Mouse (Mus musculus) kidney, postnatal 0 days (tissue): ENCODE data around the gene Dock4. TPM values are rescaled to one million over a fixed set of nuclear protein-coding genes. Genes with fewer than 3 reads are reported as not detected.

Source experiments
- ATAC-seq: fragments of 200-750 bp; cut with Nextera tagmentation; replicated peaks from 2 replicates; pipeline ENCODE4 v1.8.0; 2017; ENCODE audit warnings: low read depth, moderate number of reproducible peaks, moderate TSS enrichment, moderate library complexity; ENCODE audit not compliant: low FRiP score
- DNase-seq: peaks from one replicate; pipeline ENCODE4 v3.0.0-alpha.2; 2016; ENCODE audit warnings: low spot score
- H3K27ac ChIP-seq: fragments of 300-500 bp; sonication (generic); 2 replicates; pipeline ENCODE4 v1.5.1; 2014; ENCODE audit warnings: mild to moderate bottlenecking
- H3K27me3 ChIP-seq: fragments of 300-500 bp; sonication (generic); 2 replicates; pipeline ENCODE4 v1.6.1; 2014; ENCODE audit warnings: low read length, mixed read lengths; ENCODE audit not compliant: insufficient read depth
- H3K36me3 ChIP-seq: fragments of 300-500 bp; sonication (generic); 2 replicates; pipeline ENCODE4 v1.6.1; 2014; ENCODE audit warnings: low read length, mixed read lengths; ENCODE audit not compliant: insufficient read depth
- H3K4me1 ChIP-seq: fragments of 300-500 bp; sonication (generic); replicated peaks from 2 replicates; pipeline ENCODE4 v1.6.1; 2014; ENCODE audit warnings: antibody characterized with exemption, low read length, mixed read lengths; ENCODE audit not compliant: insufficient read depth
- H3K4me2 ChIP-seq: fragments of 300-500 bp; sonication (generic); 2 replicates; pipeline ENCODE4 v1.6.1; 2014; ENCODE audit warnings: mild to moderate bottlenecking, low read length, moderate library complexity, mixed read lengths
- H3K4me3 ChIP-seq: fragments of 300-500 bp; sonication (generic); replicated peaks from 2 replicates; pipeline ENCODE4 v1.5.1; 2014; ENCODE audit warnings: low read depth, low read length
- H3K9ac ChIP-seq: fragments of 300-500 bp; sonication (generic); 2 replicates; pipeline ENCODE4 v1.6.1; 2014; ENCODE audit warnings: low read depth, low read length
- H3K9me3 ChIP-seq: fragments of 300-500 bp; sonication (generic); replicated peaks from 2 replicates; pipeline ENCODE4 v1.6.1; 2016; ENCODE audit warnings: low read length, inconsistent platforms, mixed read lengths
- CTCF ChIP-seq: IDR thresholded peaks from 2 replicates; pipeline ENCODE4 v1.5.1; 2016; ENCODE audit warnings: antibody characterized with exemption, low read depth, mild to moderate bottlenecking, moderate library complexity
- WGBS: fragments of 180-500 bp; shearing (Covaris S2); extraction: QIAGEN DNeasy Blood & Tissue Kit; methylation state at CpG from one replicate; pipeline ENCODE4 v1.1.7; 2014; 5-methylcytosine and 5-hydroxymethylcytosine counted together
- polyA plus RNA-seq: library from polyadenylated mRNA; unstranded; fragments of >200 nt; fragmentation: Nextera tagmentation; extraction: Ambion mirVana; gene quantifications from 2 replicates; pipeline ENCODE4 v1.2.1, GENCODE M21; 2015

Gene Dock4
- polyA plus RNA-seq, 1 experiment from 2014 or later = 7.0 TPM

GRCm38 (mm10) chr12:40828025-40828424, 382.3 kb downstream of the Dock4 start:
- no peaks in the 10 kb centered on the region for H3K4me1 ChIP-seq
- no peaks in the 10 kb centered on the region for H3K27me3 ChIP-seq
- no peaks in the 10 kb centered on the region for H3K9me3 ChIP-seq
- no peak for ATAC-seq
- H3K9ac ChIP-seq = no peak overlapping the region
- H3K36me3 ChIP-seq = no peaks in the 10 kb centered on the region
- DNase-seq = no peak
- TF ChIP-seq CTCF = no peak
- H3K4me3 ChIP-seq = no peak overlapping the region
- H3K27ac ChIP-seq = no peak overlapping the region
- H3K4me2 ChIP-seq = no peak overlapping the region

DNA sequence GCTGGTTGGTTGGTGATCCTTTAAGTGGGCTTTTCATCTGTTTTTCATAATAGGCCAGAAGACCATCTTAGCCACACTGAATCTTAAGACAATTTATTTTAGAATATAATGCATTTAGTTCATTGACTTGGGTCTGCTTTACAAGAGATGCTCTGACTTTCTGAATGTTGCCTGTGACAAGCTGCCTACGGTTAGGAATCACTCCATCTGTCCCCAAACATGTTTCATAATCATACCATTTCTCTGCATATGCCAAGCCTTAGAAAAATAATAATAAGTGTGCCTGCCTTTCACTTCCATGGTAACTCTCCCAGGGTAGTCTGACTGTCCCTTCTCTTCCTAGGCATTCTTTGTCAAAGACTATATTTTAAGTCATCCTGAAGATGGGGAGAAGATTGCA, 383.5 kb downstream of the Dock4 start:
- H3K4me2 ChIP-seq = no peak overlapping the region
- TF ChIP-seq CTCF = no peak
- ATAC-seq (no peak), DNase-seq (no peak)
- H3K36me3 ChIP-seq = peaks cover 2% of the 10 kb centered on the region; the same call in 1 of the 2 replicates
- no peak overlapping the region for H3K27ac ChIP-seq
- no peaks in the 10 kb centered on the region for H3K27me3 ChIP-seq
- no peak overlapping the region for H3K4me3 ChIP-seq
- WGBS = 90% methylated on average over 1 of the region's 1 CpGs
- H3K9me3 ChIP-seq = no peaks in the 10 kb centered on the region
- no peak overlapping the region for H3K9ac ChIP-seq
- H3K4me1 ChIP-seq = no peaks in the 10 kb centered on the region

DNA sequence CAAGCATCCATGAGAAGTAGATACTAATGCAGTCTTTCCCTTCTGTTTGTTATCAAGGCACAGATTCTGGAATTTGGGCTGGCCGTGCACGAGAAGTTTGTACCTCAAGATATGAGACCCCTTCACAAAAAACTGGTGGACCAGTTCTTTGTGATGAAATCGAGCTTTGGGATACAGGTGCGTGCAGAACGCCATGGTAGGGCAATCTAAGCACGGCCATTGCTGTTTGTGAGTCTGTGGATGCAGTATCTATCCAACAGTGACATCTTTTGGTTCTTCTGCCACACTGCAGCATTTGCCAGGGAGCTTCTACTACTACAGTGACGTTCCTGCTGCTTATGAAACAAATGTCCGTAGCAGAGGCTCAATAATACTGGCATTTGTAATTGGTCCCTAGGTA, 386.4 kb downstream of the Dock4 start:
- peak; percentile 72 for TF ChIP-seq CTCF
- ATAC-seq (no peak), DNase-seq (peak; percentile 49)
- Histone ChIP-seq H3K9me3 (no peaks in the 10 kb centered on the region), H3K4me2 (no peak overlapping the region), H3K4me3 (no peak overlapping the region), H3K9ac (no peak overlapping the region), H3K27me3 (no peaks in the 10 kb centered on the region), H3K36me3 (peaks cover 6% of the 10 kb centered on the region; the same call in 1 of the 2 replicates), H3K27ac (no peak overlapping the region), H3K4me1 (no peaks in the 10 kb centered on the region)
- WGBS = 84% methylated on average over 8 of the region's 8 CpGs

- Histone ChIP-seq H3K27me3 (no peaks in the 10 kb centered on the region), H3K9me3 (no peaks in the 10 kb centered on the region), H3K4me2 (no peak overlapping the region), H3K9ac (no peak overlapping the region), H3K4me1 (0 out of 2 replicates have a peak, but pooled peaks cover 2% of the 10 kb centered on the region), H3K4me3 (no peak overlapping the region), H3K27ac (no peak overlapping the region), H3K36me3 (peaks cover 6% of the 10 kb centered on the region; the same call in 1 of the 2 replicates)
- TF ChIP-seq CTCF = no peak
- DNase-seq = no peak
- 80% methylated on average over 6 of the region's 6 CpGs for WGBS
- no peak for ATAC-seq
Measured at GRCm38 (mm10) chr12:40836924-40837323, 391.2 kb downstream of the Dock4 start.

DNA sequence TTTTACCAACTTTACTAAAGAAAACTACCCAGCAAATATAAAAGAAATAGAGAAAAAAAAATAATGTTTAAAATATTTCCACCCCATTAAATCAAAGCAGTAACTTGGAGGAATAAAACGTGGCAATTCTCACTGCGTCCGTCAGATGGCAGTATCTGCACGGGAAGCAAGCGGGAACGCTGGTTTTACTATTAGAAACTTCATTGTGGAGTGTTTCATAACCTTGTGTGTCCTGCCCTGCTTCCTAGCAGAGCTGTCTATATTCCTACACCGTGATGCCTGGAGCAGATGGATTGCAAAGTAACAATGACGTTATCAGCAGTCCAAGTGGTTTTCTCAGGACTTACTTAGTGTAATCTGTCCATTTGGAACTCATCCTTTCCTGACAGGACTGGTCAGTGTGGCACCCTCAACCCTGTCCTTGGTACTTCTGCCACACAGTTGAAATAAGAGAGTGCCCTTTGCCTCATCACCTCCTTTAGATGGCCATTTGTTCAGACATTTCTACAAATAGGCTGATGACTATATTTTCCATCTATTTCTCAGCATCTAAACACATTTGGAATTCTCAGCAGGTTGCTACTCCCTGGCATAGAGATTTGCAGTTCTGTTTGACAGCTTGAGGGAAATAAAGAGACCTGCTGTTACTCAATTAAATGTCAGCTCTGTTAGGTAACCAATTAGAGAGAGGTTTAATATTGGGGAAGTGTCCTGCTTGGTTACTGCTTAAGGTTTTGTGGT, 392.0 kb downstream of the Dock4 start:
- peak; percentile 33 for ATAC-seq
- peak; percentile 96 for TF ChIP-seq CTCF
- 2% methylated on average over 8 of the region's 8 CpGs for WGBS

GRCm38 (mm10) chr12:40838338-40838695, 392.6 kb downstream of the Dock4 start:
- Histone ChIP-seq H3K9me3 (no peaks in the 10 kb centered on the region), H3K27ac (no peak overlapping the region), H3K4me1 (0 out of 2 replicates have a peak, but pooled peaks cover 2% of the 10 kb centered on the region), H3K4me2 (no peak overlapping the region), H3K9ac (no peak overlapping the region), H3K36me3 (peaks cover 6% of the 10 kb centered on the region; the same call in 1 of the 2 replicates), H3K27me3 (no peaks in the 10 kb centered on the region), H3K4me3 (no peak overlapping the region)
- ATAC-seq = no peak
- TF ChIP-seq CTCF = no peak
- WGBS = 69% methylated on average over 2 of the region's 2 CpGs
- no peak for DNase-seq

More for the DNA sequence above, 392.0 kb downstream of the Dock4 start:
- 0 out of 2 replicates have a peak, but pooled peaks cover 2% of the 10 kb centered on the region for H3K4me1 ChIP-seq
- H3K9me3 ChIP-seq = no peaks in the 10 kb centered on the region
- DNase-seq = peak; percentile 83
- H3K36me3 ChIP-seq = peaks cover 6% of the 10 kb centered on the region; the same call in 1 of the 2 replicates
- H3K27ac ChIP-seq = no peak overlapping the region
- H3K9ac ChIP-seq = no peak overlapping the region
- no peaks in the 10 kb centered on the region for H3K27me3 ChIP-seq
- H3K4me2 ChIP-seq = no peak overlapping the region
- no peak overlapping the region for H3K4me3 ChIP-seq
